Mouse (Mus musculus): ENCODE measurements around the gene Foxn3.

Foxn3 gene

DNA sequence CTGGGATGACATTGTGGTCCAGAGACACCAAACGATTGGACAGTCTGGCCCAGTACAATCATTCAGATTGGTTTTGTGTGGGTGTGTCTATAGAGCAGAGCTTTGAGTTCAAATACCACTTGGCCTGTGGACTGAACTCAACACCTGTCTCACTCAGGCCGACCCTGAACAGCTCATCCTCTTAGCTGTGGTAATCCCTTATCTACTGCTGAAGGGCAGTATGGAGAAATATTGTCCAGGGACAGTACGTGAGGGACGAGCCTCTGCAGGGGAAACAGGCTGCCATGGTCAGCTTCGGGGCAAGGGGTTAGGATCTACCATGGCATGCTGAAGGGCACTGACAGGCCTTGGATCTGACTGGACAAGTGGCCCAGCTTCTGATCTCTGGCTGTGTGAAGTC, 306.9 kb downstream of the Foxn3 start:
- DNase-seq (ENCODE audit: low spot score), result no peak

DNA sequence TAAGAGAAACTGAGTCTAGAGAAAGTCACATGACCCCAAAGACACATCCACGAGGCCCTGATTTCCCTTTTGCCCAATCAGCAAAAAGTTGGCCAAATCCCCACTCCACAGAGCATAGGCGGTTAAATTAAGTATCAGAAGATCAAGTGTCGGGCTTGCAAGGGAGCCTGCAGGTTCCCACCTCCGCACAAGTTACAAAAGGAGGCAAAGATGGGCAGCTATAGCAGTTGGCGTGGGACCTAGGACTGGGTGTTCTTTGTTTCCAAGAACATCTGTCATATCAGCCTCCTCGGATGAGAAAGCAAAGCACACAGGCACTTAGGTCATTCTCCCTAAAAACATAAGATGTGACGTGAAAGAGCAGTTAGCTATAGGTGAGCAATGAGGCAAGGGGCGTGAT, 308.9 kb downstream of the Foxn3 start:
- no peak for DNase-seq (ENCODE audit: low spot score)

DNA sequence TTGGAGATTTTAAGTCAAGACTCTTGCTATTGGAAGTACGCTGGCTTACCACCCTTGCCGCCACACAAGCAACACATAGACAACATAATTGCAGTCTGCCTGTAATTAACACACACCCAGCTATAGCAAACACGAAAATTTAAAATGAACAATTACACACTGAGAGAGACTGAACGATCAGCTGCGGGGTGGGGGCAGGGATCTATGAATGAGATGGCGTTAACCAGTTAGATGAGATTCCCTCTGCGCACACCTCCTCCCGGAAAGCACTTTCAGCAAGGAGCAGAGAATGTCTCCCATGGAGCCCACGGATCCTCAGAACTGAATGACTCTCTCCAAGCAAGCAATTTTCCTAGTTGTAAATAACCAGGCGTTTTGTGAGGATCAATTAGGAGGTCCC, 309.8 kb downstream of the Foxn3 start:
- no peak for DNase-seq (ENCODE audit: low spot score)

DNA sequence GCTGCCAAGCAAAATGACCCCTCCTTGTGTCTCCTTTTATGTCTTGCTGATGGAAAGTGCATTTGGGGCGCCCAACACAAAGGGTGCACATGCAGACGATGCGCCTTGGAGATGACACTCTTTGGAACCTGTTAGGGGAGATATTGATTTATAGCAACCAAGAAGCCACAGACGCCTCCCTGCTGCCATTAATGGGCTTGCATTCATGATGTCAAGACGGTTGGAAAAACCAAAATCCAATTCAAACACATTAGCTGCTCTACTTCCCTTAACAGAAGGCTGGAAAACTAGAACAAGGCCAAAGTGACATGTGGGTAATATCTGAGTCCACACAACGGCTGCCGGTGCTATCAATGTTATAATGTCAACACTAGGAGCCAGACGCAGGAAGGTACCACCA, 314.8 kb downstream of the Foxn3 start:
- no peak for DNase-seq (ENCODE audit: low spot score)

DNA sequence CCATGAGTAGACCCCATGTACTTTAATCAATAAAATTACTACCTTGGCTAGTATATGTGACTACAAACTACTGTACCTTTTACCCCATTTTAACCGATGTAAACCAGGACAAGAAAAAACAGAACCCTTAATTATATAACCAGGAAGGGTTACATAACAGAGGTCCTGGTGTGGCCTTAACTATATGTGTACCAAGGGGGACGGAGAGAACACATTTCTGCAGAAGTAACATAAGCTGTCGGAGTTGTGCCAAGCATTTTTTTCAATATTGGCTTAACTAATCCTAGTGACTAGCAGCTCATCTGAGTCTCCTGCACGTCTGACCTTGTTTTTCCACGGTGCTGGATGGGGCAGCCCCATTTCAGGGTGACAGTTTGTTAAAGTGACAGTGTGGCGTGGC, 315.4 kb downstream of the Foxn3 start:
- DNase-seq (ENCODE audit: low spot score), result peak; percentile 52

DNA sequence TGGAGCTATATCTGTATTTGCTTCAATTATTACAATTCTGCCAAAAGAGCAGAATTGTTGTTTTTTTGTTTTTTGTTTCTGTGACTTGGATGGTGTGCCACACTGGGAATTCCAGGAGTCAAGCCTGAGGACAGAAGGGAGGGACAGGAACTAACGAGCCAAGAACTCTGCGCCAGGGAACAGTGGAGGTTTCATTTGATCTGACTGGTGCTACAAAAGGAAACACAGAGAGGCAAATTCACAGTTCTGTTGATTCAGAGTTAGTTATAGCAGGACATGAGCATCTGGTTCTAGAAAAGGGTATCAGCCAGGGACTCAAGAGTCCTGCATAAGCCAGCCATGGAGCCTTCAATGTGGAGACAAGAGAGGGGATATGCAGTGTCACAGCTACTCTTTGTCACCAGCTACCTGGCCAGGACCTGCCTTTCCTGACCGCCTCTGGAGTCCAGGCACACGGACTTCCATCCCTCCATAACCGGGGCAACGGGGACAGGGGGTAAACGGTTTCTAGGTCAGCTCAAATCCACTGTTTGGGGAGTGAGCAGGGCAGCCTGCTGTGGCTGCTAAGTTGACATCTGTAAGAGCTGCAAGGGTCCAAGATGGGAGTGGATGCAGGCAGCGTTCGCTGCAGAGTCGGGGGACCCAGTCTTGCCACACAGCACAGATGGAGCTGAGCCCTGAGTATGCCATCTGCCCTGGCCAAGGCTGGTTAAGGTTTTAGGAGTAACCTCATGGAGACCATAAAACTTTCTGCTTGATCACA, 316.2 kb downstream of the Foxn3 start:
- peak; percentile 16 for DNase-seq (ENCODE audit: low spot score)

DNA sequence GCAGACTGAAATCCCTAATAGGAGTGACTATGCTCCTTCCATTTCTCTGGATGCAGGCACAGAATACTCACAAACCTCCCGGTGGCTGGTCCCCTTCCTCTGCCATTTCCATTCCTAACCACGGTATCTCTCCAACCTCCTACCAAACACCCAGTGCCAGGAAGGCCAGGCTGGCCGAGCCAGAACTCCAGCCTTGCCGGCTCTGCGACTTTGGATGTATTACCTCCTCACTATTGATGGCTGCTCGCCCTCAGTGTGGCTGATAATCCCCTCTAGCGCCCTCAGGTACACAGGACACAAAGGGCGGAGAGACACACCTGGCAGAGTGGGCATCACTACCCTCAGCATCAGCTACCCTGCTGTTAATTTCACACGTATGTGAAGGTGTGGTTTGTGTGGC, 318.7 kb downstream of the Foxn3 start:
- DNase-seq (ENCODE audit: low spot score), result no peak

DNA sequence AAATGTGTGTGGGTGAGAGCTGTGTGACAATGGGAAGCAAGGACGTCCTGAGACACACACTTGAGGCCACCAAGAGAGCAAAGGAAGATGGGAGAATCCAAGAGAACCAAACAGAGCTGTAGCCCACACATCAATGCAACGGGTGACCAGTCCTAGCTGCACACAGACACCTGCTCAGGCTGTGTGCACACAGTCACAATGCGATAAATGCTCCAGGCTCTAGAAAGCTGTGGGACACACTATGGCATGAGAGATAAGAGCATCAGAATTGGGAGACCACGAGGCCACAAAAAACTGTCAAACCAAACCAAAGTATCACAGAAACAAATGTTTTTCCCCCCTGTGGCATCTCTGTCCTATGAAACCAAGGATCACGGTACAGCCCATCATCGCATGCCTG, 319.1 kb downstream of the Foxn3 start:
- DNase-seq (ENCODE audit: low spot score), result no peak

DNA sequence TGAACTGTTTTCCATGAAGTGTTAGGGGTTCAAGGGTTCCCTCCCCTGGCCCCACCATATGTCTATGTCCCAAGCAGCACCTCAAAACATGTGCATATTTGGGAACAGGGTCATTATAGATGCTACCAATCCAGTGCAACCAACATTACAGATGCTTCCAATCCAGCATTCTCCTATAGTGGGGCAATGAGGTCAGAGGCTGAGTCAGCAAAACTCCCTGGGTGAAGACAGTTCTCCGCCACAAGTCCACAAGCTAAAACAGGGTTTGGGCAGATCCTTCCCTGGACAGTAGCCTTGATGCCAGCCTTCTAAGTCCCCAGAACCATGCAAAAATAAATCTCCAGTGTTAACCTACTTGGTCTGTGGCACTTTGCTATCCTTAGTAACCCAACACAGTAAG, 320.1 kb downstream of the Foxn3 start:
- no peak for DNase-seq (ENCODE audit: low spot score)

DNA sequence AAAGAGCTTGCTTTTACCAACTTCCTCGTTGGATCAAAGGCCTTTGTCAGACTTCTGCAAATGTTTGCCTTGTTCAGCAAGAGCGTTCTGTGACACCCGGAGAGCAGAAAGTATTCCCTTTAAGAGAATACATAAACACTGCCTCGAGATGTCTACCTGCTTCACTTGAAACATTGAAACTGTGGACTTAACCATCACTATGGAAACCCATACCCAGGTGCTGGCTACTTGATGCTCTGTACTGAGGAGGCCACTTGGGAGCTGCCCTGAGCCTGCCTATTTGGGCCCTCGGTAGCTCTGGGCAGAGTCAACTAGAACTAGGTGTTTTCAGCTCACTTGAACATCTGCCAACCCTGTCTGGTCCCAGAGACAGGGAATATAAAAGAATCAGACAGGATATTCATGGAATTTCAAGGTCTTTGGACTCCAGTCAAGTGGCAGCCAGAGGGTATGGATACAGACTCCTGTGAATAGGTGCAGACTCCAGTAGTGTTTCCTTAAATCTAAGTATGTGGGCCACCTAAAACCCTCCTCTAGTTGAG, 323.1 kb downstream of the Foxn3 start:
- no peak for DNase-seq (ENCODE audit: low spot score)

DNA sequence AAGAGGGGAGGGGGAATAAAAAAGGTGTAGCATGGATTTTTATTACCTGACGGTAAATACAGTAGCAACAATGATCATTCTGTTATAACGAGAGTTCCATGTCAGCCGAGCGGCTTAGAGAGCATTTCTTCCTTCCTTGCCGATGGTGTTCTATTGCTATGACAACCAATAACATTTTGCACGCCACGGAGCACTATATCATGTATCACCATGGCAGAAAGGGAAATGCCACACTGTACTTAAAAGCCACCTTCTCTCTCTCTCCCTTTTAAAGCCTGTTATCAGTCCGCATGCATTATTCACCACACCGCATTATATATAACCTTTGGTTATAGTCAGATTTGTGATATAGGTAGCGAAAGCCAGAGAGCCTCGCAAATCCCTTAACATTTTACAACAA, 323.6 kb downstream of the Foxn3 start:
- no peak for DNase-seq (ENCODE audit: low spot score)

DNA sequence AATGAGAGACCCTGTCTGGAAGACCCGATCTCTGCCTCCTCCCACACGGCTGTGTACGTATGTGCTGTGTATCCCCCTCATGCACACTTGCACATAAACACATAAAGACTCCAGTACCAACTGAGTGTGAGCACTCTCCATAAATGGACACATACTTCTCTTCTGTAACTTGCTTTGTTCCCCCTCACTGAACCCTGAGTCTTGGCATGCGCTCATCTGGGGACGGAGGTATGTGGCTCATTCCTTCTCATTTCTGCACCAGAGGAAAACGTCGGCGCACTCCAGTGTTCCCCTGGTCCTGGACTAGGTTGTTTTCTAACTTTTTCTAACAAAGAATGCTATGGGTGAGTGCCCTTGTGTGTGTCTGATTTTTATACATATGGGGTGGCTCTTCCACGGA, 325.9 kb downstream of the Foxn3 start:
- no peak for DNase-seq (ENCODE audit: low spot score)

DNA sequence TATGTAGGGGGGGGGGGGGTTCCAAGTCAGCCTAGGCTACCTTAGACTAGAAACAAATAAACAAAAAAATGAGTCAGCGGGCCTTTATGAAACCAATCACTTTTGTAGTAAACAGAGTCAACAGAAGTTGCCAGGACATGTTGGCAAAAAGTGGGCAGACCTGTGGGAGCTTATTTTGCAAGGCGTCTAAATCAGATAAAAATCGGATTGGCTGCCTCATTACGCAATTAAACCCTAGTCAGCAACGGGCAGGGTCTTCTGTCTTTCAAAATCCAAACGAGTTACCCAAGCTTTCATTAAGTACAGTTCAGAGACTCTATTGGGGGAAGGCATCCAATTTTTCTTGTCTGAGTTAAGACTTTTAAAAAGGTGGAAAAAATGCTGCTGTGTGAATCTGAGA, 329.0 kb downstream of the Foxn3 start:
- peak; percentile 77 for DNase-seq (ENCODE audit: low spot score)

DNA sequence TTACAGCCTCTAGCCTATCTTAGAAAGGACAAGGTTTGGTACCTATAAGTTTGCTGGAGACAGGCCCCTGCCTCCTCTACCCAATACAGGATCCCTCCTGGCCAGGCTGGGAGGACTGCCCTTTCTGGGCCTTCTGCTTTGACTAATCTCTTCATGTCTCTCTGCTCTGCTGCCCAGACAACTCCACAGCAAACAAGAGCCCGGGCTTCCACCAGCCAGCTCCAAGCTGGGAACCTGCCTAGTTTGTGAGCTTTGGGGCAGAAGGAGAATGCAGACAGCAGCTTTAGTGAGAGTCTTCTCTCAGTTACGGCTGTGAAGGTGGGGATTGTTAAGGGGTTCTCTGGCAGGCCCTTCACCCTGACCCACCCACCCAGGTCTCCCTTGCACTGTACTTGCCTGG, 330.0 kb downstream of the Foxn3 start:
- peak; percentile 20 for DNase-seq (ENCODE audit: low spot score)

DNA sequence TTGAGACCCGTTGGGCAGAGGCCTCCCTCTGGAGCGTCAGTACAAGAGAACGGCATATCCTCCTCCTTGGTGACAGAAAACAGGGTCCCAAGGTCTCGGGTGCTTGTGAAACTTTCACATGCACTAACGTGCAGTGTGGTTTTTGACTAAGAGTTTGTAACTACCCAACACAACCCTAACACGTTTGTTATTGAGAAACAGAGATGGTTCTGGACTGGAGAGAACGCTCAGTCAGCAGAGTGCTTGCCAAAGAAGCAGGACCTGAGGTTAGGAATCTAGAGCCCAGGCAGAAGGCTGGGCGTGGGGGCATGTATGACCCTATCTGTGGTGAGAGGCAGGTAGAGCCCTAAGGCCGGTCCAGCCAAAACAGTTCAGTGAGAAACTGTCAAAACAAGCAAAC, 330.9 kb downstream of the Foxn3 start:
- DNase-seq (ENCODE audit: low spot score), result no peak

DNA sequence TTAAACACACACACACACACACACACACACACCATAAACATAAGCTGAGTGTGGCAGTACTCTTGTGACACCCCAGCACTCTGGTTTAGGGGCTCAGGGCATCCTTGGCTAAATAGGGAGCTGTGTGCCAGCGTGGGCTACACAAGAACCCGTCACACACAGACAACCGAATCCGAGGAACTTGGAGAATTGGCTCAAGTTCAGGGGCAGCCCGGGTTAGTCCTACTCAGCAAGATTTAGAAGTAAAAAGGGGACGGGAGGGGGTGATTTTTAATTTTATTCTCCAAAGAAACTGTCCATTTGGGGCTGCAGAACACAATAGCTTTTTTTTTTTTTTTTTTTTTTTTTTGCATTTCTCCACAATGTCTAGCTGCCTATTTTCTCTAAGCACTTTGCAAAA, 332.1 kb downstream of the Foxn3 start:
- no peak for DNase-seq (ENCODE audit: low spot score)

DNA sequence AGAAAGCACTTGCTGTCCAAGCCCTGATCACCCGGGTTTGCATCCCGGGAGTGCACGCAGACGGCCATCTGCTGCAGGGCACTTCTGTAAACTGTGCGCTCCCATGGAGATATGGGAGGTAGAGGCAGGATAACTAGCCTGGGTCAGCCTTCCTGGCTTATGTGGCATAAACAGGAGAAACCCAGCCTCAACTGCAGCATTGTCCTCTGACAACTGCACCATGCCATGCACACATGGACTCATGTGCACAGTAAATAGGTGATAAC, 332.7 kb downstream of the Foxn3 start:
- DNase-seq (ENCODE audit: low spot score), result no peak

DNA sequence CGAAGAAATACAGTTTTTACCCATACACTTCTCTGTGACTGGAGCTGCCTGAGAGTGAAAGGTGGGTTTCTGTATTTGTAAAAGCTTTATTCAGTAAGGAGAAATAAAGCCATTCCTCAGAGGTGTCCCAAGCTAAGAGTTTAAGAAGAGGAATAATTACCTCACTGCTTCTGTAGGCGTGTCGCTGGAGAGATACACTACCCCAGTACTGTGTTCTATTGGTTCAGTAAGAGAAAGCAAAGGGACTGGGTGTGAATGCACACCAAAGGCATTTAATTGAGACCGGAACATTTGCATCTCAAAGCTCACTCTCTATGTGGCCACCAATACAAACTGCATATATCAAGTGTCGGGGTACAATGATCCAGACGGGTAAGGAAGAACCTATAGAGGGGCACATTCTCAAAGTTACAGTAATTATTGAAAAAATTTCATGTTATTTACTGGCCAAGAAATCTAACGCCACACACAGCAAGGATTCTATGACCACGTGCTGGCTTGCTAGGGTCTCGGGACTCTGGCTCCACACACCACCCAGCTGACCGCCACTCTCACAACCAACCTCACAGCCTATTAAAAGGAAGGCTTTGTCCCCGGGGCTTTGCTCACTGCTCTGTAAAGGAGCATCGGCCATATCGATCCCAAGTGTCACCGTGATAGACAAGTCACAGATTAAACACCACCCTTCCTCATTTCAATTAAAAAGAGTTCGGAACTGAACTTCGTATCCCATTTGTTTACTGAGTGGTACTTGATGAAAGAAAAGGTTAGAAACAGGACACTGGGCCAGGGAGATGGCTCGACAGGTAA, 333.2 kb downstream of the Foxn3 start:
- no peak for DNase-seq (ENCODE audit: low spot score)

DNA sequence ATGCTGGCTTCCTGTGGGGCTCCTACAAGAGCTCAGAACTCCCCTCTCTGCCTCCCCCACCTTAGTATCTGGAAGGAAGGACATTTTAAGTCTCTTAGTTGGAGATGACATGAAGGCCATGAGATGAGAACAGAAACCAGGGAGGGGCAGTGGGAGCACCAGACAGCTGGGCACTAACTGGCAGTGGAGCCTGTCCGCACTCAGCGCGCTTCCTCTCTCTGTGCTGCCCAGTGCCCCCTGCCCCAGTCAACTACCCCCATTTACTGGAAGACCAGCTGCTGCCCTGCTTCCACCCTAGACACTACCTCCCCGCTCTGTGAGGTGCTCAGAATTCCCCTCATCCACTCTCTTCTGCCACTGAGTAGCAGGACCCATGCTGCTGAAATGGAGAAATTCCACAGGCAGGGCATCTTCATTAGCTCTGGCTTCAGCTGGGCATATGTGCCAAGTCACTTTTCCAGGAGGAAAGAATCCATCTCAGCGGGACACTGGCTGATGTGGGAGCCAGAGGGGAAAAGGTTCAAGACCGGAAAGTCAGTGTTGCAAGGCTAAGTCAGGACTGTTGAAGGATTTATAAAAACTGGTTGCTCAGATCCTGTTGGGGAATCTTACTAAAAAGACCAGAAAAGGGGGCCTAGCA, 335.9 kb downstream of the Foxn3 start:
- DNase-seq (ENCODE audit: low spot score), result peak; percentile 26

DNA sequence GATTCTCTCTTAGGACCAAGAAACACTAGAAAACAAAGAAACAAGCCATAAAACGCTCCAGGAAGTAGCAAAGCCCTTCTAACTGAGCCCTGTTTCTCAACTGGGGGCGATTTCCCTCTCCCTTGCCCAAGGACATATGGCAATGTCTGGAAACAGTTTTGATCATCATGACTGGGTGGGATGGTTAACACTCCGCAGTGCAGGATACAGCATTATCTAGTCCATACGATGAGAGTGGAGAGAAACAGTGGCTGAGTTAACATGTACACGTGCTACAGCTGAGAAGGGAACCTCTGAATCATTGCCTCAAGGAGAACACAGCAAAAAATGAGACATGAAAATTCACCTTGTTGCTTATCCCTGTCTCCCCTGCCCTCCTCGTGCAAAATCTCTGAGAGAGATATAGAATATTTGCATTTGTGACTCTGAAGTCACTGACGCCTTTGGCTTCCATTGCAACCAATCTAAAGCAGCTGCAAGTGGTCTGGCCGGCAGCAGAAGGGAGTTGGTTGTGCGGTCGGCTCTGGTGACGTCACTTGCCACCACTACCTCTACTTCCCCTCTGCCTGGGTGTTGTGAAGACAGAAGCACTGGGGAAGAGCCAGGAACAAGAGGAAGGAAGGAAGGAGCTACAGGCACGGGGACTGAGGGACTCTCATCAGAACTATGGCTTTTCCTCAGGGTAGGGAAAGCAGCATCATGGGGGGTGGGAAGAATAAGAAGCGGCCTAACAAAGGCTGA, 338.3 kb downstream of the Foxn3 start:
- no peak for DNase-seq (ENCODE audit: low spot score)

DNA sequence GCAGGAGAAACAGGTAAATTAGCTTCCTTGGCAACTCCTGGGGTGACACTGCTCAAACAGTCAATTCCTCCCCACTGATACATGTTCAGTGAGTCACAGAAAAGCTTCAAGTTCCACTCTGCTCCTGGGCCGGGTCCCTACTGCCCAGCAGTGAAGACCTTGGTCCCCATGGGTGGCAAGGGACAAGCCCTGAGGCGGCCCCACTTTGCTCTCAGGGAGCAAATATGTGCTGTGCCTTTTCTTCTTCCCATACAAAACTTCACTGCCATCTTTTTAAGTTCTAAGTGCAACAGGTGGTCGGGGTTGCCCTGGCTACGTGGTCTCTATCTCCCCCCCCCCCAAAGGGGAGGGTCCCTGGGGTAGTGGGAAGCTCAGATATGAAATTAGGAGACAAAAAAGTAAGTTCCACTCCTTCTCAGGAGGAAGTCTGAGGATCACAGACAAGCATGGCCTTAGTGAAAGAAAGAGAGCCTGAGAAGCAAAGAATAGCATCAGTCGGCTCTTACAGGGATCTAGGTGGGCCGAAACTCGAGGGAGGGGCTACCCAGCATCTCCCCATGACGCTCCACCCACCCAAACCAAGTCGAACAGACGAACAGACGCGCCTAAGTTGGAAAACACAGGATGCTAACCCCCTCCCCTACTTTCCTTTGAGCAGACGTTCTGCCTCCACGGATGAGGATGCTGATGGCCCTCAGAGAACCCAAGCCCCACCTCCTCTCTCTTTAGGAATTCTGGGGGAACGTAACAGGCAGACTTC, 342.1 kb downstream of the Foxn3 start:
- DNase-seq (ENCODE audit: low spot score), result no peak

DNA sequence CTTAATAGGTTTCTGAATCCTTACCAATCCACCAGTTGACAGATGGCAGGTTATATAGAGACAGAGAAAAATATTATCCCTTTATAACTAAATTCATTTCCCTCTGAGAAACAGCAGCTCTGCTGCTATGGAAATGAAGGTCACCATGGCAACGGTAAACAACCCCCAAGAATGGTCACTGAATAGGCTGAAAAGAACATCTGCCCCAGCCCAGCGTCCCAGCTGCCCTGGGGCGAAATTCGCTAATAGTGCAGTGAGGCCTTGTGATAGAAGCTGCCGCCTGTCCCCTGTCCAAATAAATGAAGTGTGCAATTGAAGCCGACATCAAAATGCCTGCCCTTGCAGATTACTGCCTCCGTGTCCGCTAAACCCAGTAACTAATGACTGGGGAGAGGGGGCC, 343.0 kb downstream of the Foxn3 start:
- no peak for DNase-seq (ENCODE audit: low spot score)
